Mouse (Mus musculus): ENCODE measurements around the gene U2af1l4. TPM values are rescaled to one million over a fixed set of nuclear protein-coding genes. Genes with fewer than 3 reads are reported as not detected.

Gene U2af1l4
- polyA plus RNA-seq, 1 experiment from 2014 or later, result 88.4 TPM

- no peak overlapping the region for H3K4me2 ChIP-seq (replicated peaks)
- no peak overlapping the region for H3K4me3 ChIP-seq
- no peaks in the 10 kb centered on the region for H3K27me3 ChIP-seq
- H3K4me1 ChIP-seq, result peaks cover 25% of the 10 kb centered on the region
- no peak for ATAC-seq (ENCODE audit: low FRiP score, low read depth)
- no peak overlapping the region for H3K9ac ChIP-seq (replicated peaks)
- no peaks in the 10 kb centered on the region for H3K9me3 ChIP-seq
- H3K27ac ChIP-seq (replicated peaks), result 0 out of 2 replicates have a peak overlapping the region, but pooled peaks have one; percentile 20
- H3K36me3 ChIP-seq, result peaks cover 9% of the 10 kb centered on the region
- 86% methylated on average over 9 of the region's 9 CpGs for WGBS
These were observed 28.0 kb downstream of the U2af1l4 start for GRCm38 (mm10) chr7:30590927-30591604.

DNA sequence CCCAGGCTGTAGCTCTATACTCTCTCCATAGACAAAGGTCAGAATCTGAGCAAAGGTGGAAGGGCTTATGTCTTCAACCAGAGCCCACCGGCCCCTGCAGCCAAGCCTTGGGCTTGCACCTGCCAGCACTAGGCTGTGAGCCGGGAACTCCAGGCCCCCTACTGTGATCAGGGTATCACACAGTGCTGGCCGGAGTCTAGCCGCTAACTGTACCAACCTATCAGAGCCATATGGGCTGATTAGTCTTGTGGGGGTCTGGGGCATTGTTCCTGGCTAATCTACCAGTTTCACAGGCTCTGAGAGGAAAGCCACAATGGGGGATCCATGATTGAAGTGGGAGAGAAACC is 28.5 kb downstream of the U2af1l4 start:
- no peak overlapping the region; the same call in 1 of the 2 replicates for H3K9ac ChIP-seq (replicated peaks)
- peaks cover 22% of the 10 kb centered on the region for H3K4me1 ChIP-seq
- no peak overlapping the region for H3K4me2 ChIP-seq (replicated peaks)
- no peak for ATAC-seq (ENCODE audit: low FRiP score, low read depth)
- peaks cover 4% of the 10 kb centered on the region for H3K36me3 ChIP-seq
- H3K9me3 ChIP-seq, result no peaks in the 10 kb centered on the region
- no peaks in the 10 kb centered on the region for H3K27me3 ChIP-seq
- no peak overlapping the region for H3K4me3 ChIP-seq
- WGBS, result 42% methylated on average over 4 of the region's 4 CpGs
- H3K27ac ChIP-seq (replicated peaks), result 0 out of 2 replicates have a peak overlapping the region, but pooled peaks have one; percentile 20

GRCm38 (mm10) chr7:30592772-30593423 is 29.8 kb downstream of the U2af1l4 start:
- H3K27me3 ChIP-seq, result no peaks in the 10 kb centered on the region
- H3K4me3 ChIP-seq, result no peak overlapping the region
- no peak for ATAC-seq (ENCODE audit: low FRiP score, low read depth)
- H3K36me3 ChIP-seq, result no peaks in the 10 kb centered on the region
- no peak overlapping the region for H3K4me2 ChIP-seq (replicated peaks)
- no peaks in the 10 kb centered on the region for H3K9me3 ChIP-seq
- H3K9ac ChIP-seq (replicated peaks), result no peak overlapping the region
- H3K27ac ChIP-seq (replicated peaks), result no peak overlapping the region
- H3K4me1 ChIP-seq, result peaks cover 10% of the 10 kb centered on the region
- 54% methylated on average over 5 of the region's 5 CpGs for WGBS

DNA sequence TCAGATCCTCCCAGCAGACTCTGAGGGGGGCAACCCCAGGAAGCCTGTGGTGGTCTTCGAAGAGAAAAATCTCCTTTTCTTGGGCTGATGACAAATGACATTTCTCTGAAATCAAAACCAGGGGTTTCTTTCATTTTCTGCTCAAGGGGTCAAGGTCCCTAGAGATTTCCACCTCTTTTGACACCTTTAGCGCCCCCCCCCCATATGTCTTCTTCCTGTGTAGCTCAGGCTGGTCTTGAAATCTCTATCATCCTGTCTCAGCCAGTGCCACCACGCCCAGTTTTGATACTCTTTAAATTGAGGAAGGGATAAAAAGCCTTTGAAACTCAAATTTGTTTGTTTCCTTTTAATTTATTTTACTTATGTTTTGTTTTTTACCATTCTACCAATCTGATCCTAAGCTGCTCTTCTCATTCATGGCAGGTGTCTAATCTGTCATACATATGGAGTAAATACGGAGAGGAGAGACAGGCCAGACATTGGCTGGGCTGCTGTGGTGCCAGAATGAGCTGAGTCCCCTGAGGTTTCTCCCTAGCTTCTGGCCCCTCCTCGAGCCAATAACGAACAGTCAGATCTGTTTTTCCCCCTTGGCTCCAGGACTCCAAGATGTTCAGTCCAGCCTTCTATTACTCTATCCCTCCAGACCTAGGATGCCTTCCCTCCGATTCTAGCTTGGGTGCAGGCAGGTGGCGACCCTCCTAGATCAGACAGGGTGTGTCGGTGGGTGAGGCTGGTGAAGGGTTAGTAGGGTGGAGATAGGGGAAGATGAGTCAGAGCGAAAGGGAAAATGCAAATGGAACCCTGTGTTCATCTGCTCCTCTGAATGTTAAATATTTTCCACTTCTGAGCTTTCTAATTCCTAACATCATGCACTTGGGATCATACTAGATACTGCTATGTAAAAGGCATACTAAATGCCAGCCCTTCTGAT is 30.7 kb downstream of the U2af1l4 start:
- Histone ChIP-seq H3K4me1 (peaks cover 10% of the 10 kb centered on the region), H3K9me3 (no peaks in the 10 kb centered on the region), H3K36me3 (no peaks in the 10 kb centered on the region), H3K4me2 (replicated peaks) (0 out of 2 replicates have a peak overlapping the region, but pooled peaks have one; percentile 13), H3K4me3 (no peak overlapping the region), H3K27me3 (no peaks in the 10 kb centered on the region), H3K27ac (replicated peaks) (0 out of 2 replicates have a peak overlapping the region, but pooled peaks have one; percentile 54), H3K9ac (replicated peaks) (no peak overlapping the region)
- no peak for ATAC-seq (ENCODE audit: low FRiP score, low read depth)
- WGBS, result 76% methylated on average over 10 of the region's 10 CpGs

DNA sequence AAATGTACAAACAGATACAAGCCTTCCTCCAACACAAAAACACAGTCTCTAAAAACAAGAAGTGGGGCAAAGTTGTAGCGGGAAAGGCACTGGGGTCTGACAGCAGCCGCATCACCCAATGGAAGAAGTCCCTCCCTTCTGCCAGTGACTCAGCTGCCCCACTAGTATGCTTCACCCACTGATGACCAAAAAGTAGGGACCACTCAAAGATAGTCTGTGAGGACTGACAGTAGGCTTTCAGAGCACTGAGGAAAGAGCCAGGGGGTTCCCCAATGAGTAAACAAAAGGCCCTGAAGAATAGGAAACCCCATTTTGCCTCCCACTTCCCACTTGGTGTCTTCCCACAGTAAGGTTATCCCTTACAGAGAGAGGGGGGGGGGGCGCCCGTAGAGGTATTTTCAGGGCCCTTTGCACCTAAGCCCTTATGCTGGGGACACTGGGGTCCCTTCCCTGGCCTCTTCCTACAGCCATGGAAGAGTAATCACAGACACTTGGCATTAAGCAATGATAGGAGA is 31.5 kb downstream of the U2af1l4 start:
- Histone ChIP-seq H3K27me3 (no peaks in the 10 kb centered on the region), H3K9me3 (no peaks in the 10 kb centered on the region), H3K36me3 (no peaks in the 10 kb centered on the region), H3K4me2 (replicated peaks) (no peak overlapping the region), H3K4me1 (peaks cover 10% of the 10 kb centered on the region), H3K27ac (replicated peaks) (no peak overlapping the region), H3K4me3 (no peak overlapping the region), H3K9ac (replicated peaks) (no peak overlapping the region)
- 68% methylated on average over 4 of the region's 4 CpGs for WGBS
- ATAC-seq (ENCODE audit: low FRiP score, low read depth), result no peak

GRCm38 (mm10) chr7:30596093-30596492 is 33.0 kb downstream of the U2af1l4 start:
- Histone ChIP-seq H3K36me3 (no peaks in the 10 kb centered on the region), H3K4me1 (peaks cover 13% of the 10 kb centered on the region), H3K27me3 (no peaks in the 10 kb centered on the region), H3K27ac (replicated peaks) (no peak overlapping the region), H3K9ac (replicated peaks) (no peak overlapping the region), H3K9me3 (no peaks in the 10 kb centered on the region), H3K4me3 (no peak overlapping the region), H3K4me2 (replicated peaks) (no peak overlapping the region)
- no peak for ATAC-seq (ENCODE audit: low FRiP score, low read depth)
- WGBS, result 83% methylated on average over 5 of the region's 5 CpGs

GRCm38 (mm10) chr7:30596811-30597210 is 33.7 kb downstream of the U2af1l4 start:
- H3K27ac ChIP-seq (replicated peaks), result no peak overlapping the region
- WGBS, result 76% methylated on average over 5 of the region's 5 CpGs
- no peaks in the 10 kb centered on the region for H3K27me3 ChIP-seq
- no peak overlapping the region for H3K4me3 ChIP-seq
- H3K36me3 ChIP-seq, result no peaks in the 10 kb centered on the region
- no peaks in the 10 kb centered on the region for H3K9me3 ChIP-seq
- no peak for ATAC-seq (ENCODE audit: low FRiP score, low read depth)
- H3K4me2 ChIP-seq (replicated peaks), result no peak overlapping the region
- H3K4me1 ChIP-seq, result peaks cover 13% of the 10 kb centered on the region
- H3K9ac ChIP-seq (replicated peaks), result no peak overlapping the region

DNA sequence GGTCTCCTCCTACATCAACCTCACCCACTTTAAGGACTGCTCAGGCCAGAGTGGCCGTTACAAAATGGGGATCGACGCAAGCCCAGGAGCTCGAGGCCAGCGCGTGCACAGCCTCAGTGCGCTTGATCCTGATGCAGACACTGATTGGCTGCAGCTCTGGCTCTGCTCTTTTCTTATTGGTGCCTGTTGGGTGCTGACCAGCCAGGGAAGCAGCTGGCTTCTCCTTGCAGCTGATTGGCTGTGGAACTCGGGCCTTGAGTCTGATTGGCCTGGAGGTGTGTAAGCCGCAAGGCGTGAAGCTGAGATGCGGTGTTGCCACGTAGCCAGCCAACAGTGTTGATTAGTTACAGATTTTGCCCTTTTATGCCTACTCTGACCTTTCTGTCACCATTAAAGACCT is 35.7 kb downstream of the U2af1l4 start, which contains the start of gene Zbtb32:
Zbtb32 (minus strand) TSS at position 124 of the 400 bp plus-strand sequence.
- ATAC-seq (ENCODE audit: low FRiP score, low read depth), result no peak

GRCm38 (mm10) chr7:30599933-30600353 is 36.8 kb downstream of the U2af1l4 start:
- ATAC-seq (ENCODE audit: low FRiP score, low read depth), result peak; percentile 99
- H3K4me3 ChIP-seq, result no peak overlapping the region
- H3K27me3 ChIP-seq, result no peaks in the 10 kb centered on the region
- H3K36me3 ChIP-seq, result no peaks in the 10 kb centered on the region
- 0 out of 2 replicates have a peak overlapping the region, but pooled peaks have one; percentile 25 for H3K27ac ChIP-seq (replicated peaks)
- WGBS, result 2% methylated on average over 16 of the region's 16 CpGs
- H3K9ac ChIP-seq (replicated peaks), result peak overlapping the region; percentile 31; the same call in 1 of the 2 replicates
- H3K4me2 ChIP-seq (replicated peaks), result peak overlapping the region; percentile 38
- no peaks in the 10 kb centered on the region for H3K9me3 ChIP-seq
- H3K4me1 ChIP-seq, result peaks cover 11% of the 10 kb centered on the region

More for the DNA sequence above, 35.7 kb downstream of the U2af1l4 start, which contains the start of gene Zbtb32:
- no peak within 1 kb of the TSS for H3K9ac ChIP-seq (replicated peaks)
- no peaks in the 10 kb centered on the region for H3K36me3 ChIP-seq
- H3K4me1 ChIP-seq, result peaks cover 13% of the 10 kb centered on the region
- peak within 1 kb of the TSS; percentile 32 for H3K4me2 ChIP-seq (replicated peaks)
- H3K9me3 ChIP-seq, result no peaks in the 10 kb centered on the region
- 93% methylated on average over 12 of the region's 12 CpGs for WGBS
- no peaks in the 10 kb centered on the region for H3K27me3 ChIP-seq
- H3K4me3 ChIP-seq, result no peak within 1 kb of the TSS
- 0 out of 2 replicates have a peak within 1 kb of the TSS, but pooled peaks have one; percentile 25 for H3K27ac ChIP-seq (replicated peaks)

- Histone ChIP-seq H3K4me1 (peaks cover 10% of the 10 kb centered on the region), H3K27me3 (no peaks in the 10 kb centered on the region), H3K4me2 (replicated peaks) (peak overlapping the region; percentile 38; the same call in 1 of the 2 replicates), H3K4me3 (no peak overlapping the region), H3K27ac (replicated peaks) (no peak overlapping the region), H3K9me3 (no peaks in the 10 kb centered on the region), H3K36me3 (no peaks in the 10 kb centered on the region), H3K9ac (replicated peaks) (peak overlapping the region; percentile 31; the same call in 1 of the 2 replicates)
- 77% methylated on average over 7 of the region's 7 CpGs for WGBS
- no peak for ATAC-seq (ENCODE audit: low FRiP score, low read depth)
These were observed 37.5 kb downstream of the U2af1l4 start for GRCm38 (mm10) chr7:30600651-30601050.

- no peak for ATAC-seq (ENCODE audit: low FRiP score, low read depth)
- WGBS, result 65% methylated on average over 3 of the region's 3 CpGs
- Histone ChIP-seq H3K4me3 (no peak overlapping the region), H3K9ac (replicated peaks) (no peak overlapping the region), H3K27ac (replicated peaks) (no peak overlapping the region), H3K36me3 (no peaks in the 10 kb centered on the region), H3K4me1 (peaks cover 10% of the 10 kb centered on the region), H3K4me2 (replicated peaks) (no peak overlapping the region), H3K9me3 (no peaks in the 10 kb centered on the region), H3K27me3 (no peaks in the 10 kb centered on the region)
These were observed 39.5 kb downstream of the U2af1l4 start for GRCm38 (mm10) chr7:30602583-30602982.

Data from midbrain, embryonic 12.5 days (tissue).